In genomic region chr11:20733486-20734030, GRCm38 (mm10) we compare ENCODE assay signal across 9 mouse cellular contexts. TPM values are rescaled to one million over a fixed set of nuclear protein-coding genes. Genes with fewer than 3 reads are reported as not detected.
A peak's percentile ranks its signal among the peaks of the same experiment; 100 is the strongest.
DNase-seq lines count a peak whose midpoint lies in the region; ATAC-seq and TF ChIP-seq lines count a peak whose summit lies in the region.
"Had no signal": no experiment of that assay in that cellular context is flagged by ENCODE, and none has a peak within 500 bp of the region (broad histone marks: within the 10 kb centered on the region; RNA-seq: fewer than 3 reads in every experiment).

No protein-coding gene starts in this region.

- WGBS in kidney, adult 2 months = 5% methylated on average over 3 of the region's 3 CpGs
- 8% methylated on average over 3 of the region's 3 CpGs for WGBS in lung, postnatal 0 days

- intact Hi-C loops in left cerebral cortex, postnatal 4 days (cut with DNase I) = no loop called here

- no peaks in the 10 kb centered on the region for H3K9me3 ChIP-seq in lung, postnatal 0 days (ENCODE audit: low read length)
- H3K9me3 ChIP-seq: heart, embryonic 10.5 days had no signal

- H3K4me1 ChIP-seq in kidney, adult 2 months (ENCODE audit: control insufficient read depth, insufficient read depth, low read length) = peaks cover 20% of the 10 kb centered on the region
- peaks cover 13% of the 10 kb centered on the region; the same call in 1 of the 2 replicates for H3K4me1 ChIP-seq in lung, postnatal 0 days (ENCODE audit: insufficient read depth, low read depth, low read length)
- H3K4me1 ChIP-seq: heart, embryonic 10.5 days had no signal

- DNase-seq in kidney, adult 2 months = peak; percentile 52
- no peak for DNase-seq in kidney, adult 18-20 months
- DNase-seq in R1 (ENCODE audit: low read depth, low spot score) = peak; percentile 28
- DNase-seq in brain, embryonic 14.5 days (ENCODE audit: low read depth) = peak; percentile 8
- peak; percentile 47 for DNase-seq in lung, postnatal 0 days (ENCODE audit: low spot score)
- no peak for DNase-seq in left cerebral cortex, postnatal 4 days
- DNase-seq in frontal cortex, postnatal 10 days (ENCODE audit: low spot score in 2 of 2) = no peak
- DNase-seq: cerebellum, postnatal 25 days had no signal

- no peaks in the 10 kb centered on the region; the same call in 1 of the 2 replicates for H3K36me3 ChIP-seq in kidney, adult 2 months (ENCODE audit: control insufficient read depth, insufficient read depth, low read length)
- H3K36me3 ChIP-seq in lung, postnatal 0 days (ENCODE audit: insufficient read depth, low read length) = no peaks in the 10 kb centered on the region
- H3K36me3 ChIP-seq: heart, embryonic 10.5 days had no signal

- no peak overlapping the region for H3K4me3 ChIP-seq in kidney, adult 2 months (ENCODE audit: insufficient read depth, low read depth, low read length)
- no peak overlapping the region for H3K4me3 ChIP-seq in lung, postnatal 0 days (ENCODE audit: low read depth, low read length)
- H3K4me3 ChIP-seq: heart, embryonic 10.5 days had no signal

- TF ChIP-seq EP300 in lung, postnatal 0 days (IDR thresholded peaks at IDR 0.05) = no peak

- H3K4me2 ChIP-seq in lung, postnatal 0 days (replicated peaks; ENCODE audit: low read depth, low read length) = no peak overlapping the region

- no peaks in the 10 kb centered on the region for H3K27me3 ChIP-seq in kidney, adult 2 months (replicated peaks; ENCODE audit: control insufficient read depth, insufficient read depth, low read length)
- H3K27me3 ChIP-seq in lung, postnatal 0 days (replicated peaks; ENCODE audit: insufficient read depth, low read length) = no peaks in the 10 kb centered on the region

- TF ChIP-seq CTCF in kidney, adult 2 months (conservative IDR thresholded peaks at IDR 0.05; ENCODE audit: insufficient read depth, insufficient read length, low read depth, low read length) = no peak
- no peak for TF ChIP-seq CTCF in brain, embryonic 14.5 days (IDR thresholded peaks at IDR 0.05; ENCODE audit: borderline replicate concordance, extremely low read depth, insufficient read depth, insufficient read length)
- no peak for TF ChIP-seq CTCF in lung, postnatal 0 days (IDR thresholded peaks at IDR 0.05)

- no peak overlapping the region for H3K9ac ChIP-seq in lung, postnatal 0 days (replicated peaks; ENCODE audit: low read depth)

- ATAC-seq in lung, postnatal 0 days = no peak

- H3K27ac ChIP-seq in kidney, adult 2 months (ENCODE audit: insufficient read depth, low read depth, low read length) = peak overlapping the region; percentile 91
- peak overlapping the region; percentile 29 for H3K27ac ChIP-seq in lung, postnatal 0 days (ENCODE audit: low read length)
- H3K27ac ChIP-seq: heart, embryonic 10.5 days had no signal

- TF ChIP-seq POLR2A in kidney, adult 2 months (IDR thresholded peaks at IDR 0.05; ENCODE audit: low read depth, low read length) = no peak
- no peak for TF ChIP-seq POLR2A in brain, embryonic 14.5 days (IDR thresholded peaks at IDR 0.05; ENCODE audit: borderline replicate concordance, extremely low read depth, insufficient read depth, insufficient read length, poor library complexity, severe bottlenecking)

RNA-seq across cellular contexts. Expression of gene Aftph, which starts 7.8 kb away (rescaled TPM):
- 72.8 and 78.8 TPM in 2 replicates for polyA plus RNA-seq in kidney, adult 2 months (2012; rRNA removed)
- polyA plus RNA-seq in brain, embryonic 14.5 days (2012; rRNA removed) = 63.2 and 72.5 TPM in 2 replicates
- polyA plus RNA-seq in lung, postnatal 0 days (2015; fragmentation: Nextera tagmentation; extraction: Ambion mirVana) = 17.8 and 19.4 TPM in 2 replicates
- total RNA-seq in left cerebral cortex, postnatal 4 days (2021) = 10 to 100 TPM; 55.0 to 55.1 TPM

Comparison
In these comparisons a context has a peak if more than half of its experiments do, and no peak if none do; other contexts are left out.
1. DNase-seq: peak in kidney, adult 2 months (single experiment), R1 (single experiment), brain, embryonic 14.5 days (single experiment) and lung, postnatal 0 days (single experiment); none in kidney, adult 18-20 months (single experiment), left cerebral cortex, postnatal 4 days (single experiment) and frontal cortex, postnatal 10 days (0 of 2).